Mouse (Mus musculus): ENCODE measurements around the gene Krtap4-6. TPM values are rescaled to one million over a fixed set of nuclear protein-coding genes. Genes with fewer than 3 reads are reported as not detected.
"Not testable (repeated sequence)": the region's sequence is repeated elsewhere in the genome, so short reads cannot be mapped to it uniquely, and the experiment has no call there.

The Krtap4-6 gene
- polyA plus RNA-seq, 1 experiment, result not detected

GRCm38 (mm10) chr11:99650136-99650535 lies 15.6 kb downstream of the Krtap4-6 start, which contains the start of gene Gm11555:
TSS of gene Gm11555 (minus strand) at chr11:99650236.
- Histone ChIP-seq H3K27me3 (ENCODE audit: control insufficient read depth, insufficient read depth, low read length) (no peaks in the 10 kb centered on the region), H3K4me3 (ENCODE audit: low read depth, low read length) (no peak within 1 kb of the TSS), H3K4me1 (ENCODE audit: control insufficient read depth, insufficient read depth, insufficient read length, low read length) (no peaks in the 10 kb centered on the region), H3K27ac (ENCODE audit: insufficient read depth, low read depth, low read length) (no peak within 1 kb of the TSS), H3K36me3 (ENCODE audit: control insufficient read depth, insufficient read depth, low read length) (no peaks in the 10 kb centered on the region)
- TF ChIP-seq CTCF (IDR thresholded peaks at IDR 0.05; ENCODE audit: extremely low read depth, insufficient read length, insufficient replicate concordance, low read depth, low read length), result no peak
- 80% methylated on average over 2 of the region's 2 CpGs for WGBS

GRCm38 (mm10) chr11:99646444-99646843 lies 19.3 kb downstream of the Krtap4-6 start:
- H3K27me3 ChIP-seq (ENCODE audit: control insufficient read depth, insufficient read depth, low read length), result no peaks in the 10 kb centered on the region
- no peaks in the 10 kb centered on the region for H3K36me3 ChIP-seq (ENCODE audit: control insufficient read depth, insufficient read depth, low read length)
- H3K27ac ChIP-seq (ENCODE audit: insufficient read depth, low read depth, low read length), result no peak overlapping the region
- 86% methylated on average over 15 of the region's 15 CpGs for WGBS
- H3K4me3 ChIP-seq (ENCODE audit: low read depth, low read length), result no peak overlapping the region
- TF ChIP-seq CTCF (IDR thresholded peaks at IDR 0.05; ENCODE audit: extremely low read depth, insufficient read length, insufficient replicate concordance, low read depth, low read length) (no peak), POLR2A (IDR thresholded peaks at IDR 0.05; ENCODE audit: low read depth, low read length) (no peak)
- no peaks in the 10 kb centered on the region for H3K4me1 ChIP-seq (ENCODE audit: control insufficient read depth, insufficient read depth, insufficient read length, low read length)

- 58% methylated on average over 3 of the region's 3 CpGs for WGBS
- TF ChIP-seq CTCF (IDR thresholded peaks at IDR 0.05; ENCODE audit: extremely low read depth, insufficient read length, insufficient replicate concordance, low read depth, low read length) (no peak), POLR2A (IDR thresholded peaks at IDR 0.05; ENCODE audit: low read depth, low read length) (no peak)
- Histone ChIP-seq H3K27me3 (ENCODE audit: control insufficient read depth, insufficient read depth, low read length) (no peaks in the 10 kb centered on the region), H3K27ac (ENCODE audit: insufficient read depth, low read depth, low read length) (no peak overlapping the region), H3K4me1 (ENCODE audit: control insufficient read depth, insufficient read depth, insufficient read length, low read length) (no peaks in the 10 kb centered on the region), H3K36me3 (ENCODE audit: control insufficient read depth, insufficient read depth, low read length) (no peaks in the 10 kb centered on the region), H3K4me3 (ENCODE audit: low read depth, low read length) (no peak overlapping the region)
Observed at GRCm38 (mm10) chr11:99644351-99644750, 21.4 kb downstream of the Krtap4-6 start.

GRCm38 (mm10) chr11:99643635-99644139 lies 22.1 kb downstream of the Krtap4-6 start, which contains the start of gene Krtap4-7:
TSS of gene Krtap4-7 (minus strand) at chr11:99644089.
- 81% methylated on average over 9 of the region's 9 CpGs for WGBS
- H3K4me3 ChIP-seq (ENCODE audit: low read depth, low read length); H3K36me3 ChIP-seq (ENCODE audit: control insufficient read depth, insufficient read depth, low read length); H3K27me3 ChIP-seq (ENCODE audit: control insufficient read depth, insufficient read depth, low read length); H3K4me1 ChIP-seq (ENCODE audit: control insufficient read depth, insufficient read depth, insufficient read length, low read length); H3K27ac ChIP-seq (ENCODE audit: insufficient read depth, low read depth, low read length): not testable (repeated sequence)

- Histone ChIP-seq H3K4me3 (ENCODE audit: low read depth, low read length) (no peak overlapping the region), H3K27ac (ENCODE audit: insufficient read depth, low read depth, low read length) (no peak overlapping the region), H3K4me1 (ENCODE audit: control insufficient read depth, insufficient read depth, insufficient read length, low read length) (no peaks in the 10 kb centered on the region), H3K36me3 (ENCODE audit: control insufficient read depth, insufficient read depth, low read length) (no peaks in the 10 kb centered on the region), H3K27me3 (ENCODE audit: control insufficient read depth, insufficient read depth, low read length) (no peaks in the 10 kb centered on the region)
- 21% methylated on average over 1 of the region's 1 CpGs for WGBS
- TF ChIP-seq CTCF (IDR thresholded peaks at IDR 0.05; ENCODE audit: extremely low read depth, insufficient read length, insufficient replicate concordance, low read depth, low read length) (no peak), POLR2A (IDR thresholded peaks at IDR 0.05; ENCODE audit: low read depth, low read length) (no peak)
Observed at GRCm38 (mm10) chr11:99640926-99641325, 24.8 kb downstream of the Krtap4-6 start.

GRCm38 (mm10) chr11:99637086-99637485 lies 28.7 kb downstream of the Krtap4-6 start:
- H3K27me3 ChIP-seq (ENCODE audit: control insufficient read depth, insufficient read depth, low read length), result no peaks in the 10 kb centered on the region
- WGBS, result 67% methylated on average over 1 of the region's 1 CpGs
- H3K36me3 ChIP-seq (ENCODE audit: control insufficient read depth, insufficient read depth, low read length), result no peaks in the 10 kb centered on the region
- H3K4me3 ChIP-seq (ENCODE audit: low read depth, low read length), result no peak overlapping the region
- no peaks in the 10 kb centered on the region for H3K4me1 ChIP-seq (ENCODE audit: control insufficient read depth, insufficient read depth, insufficient read length, low read length)
- TF ChIP-seq POLR2A (IDR thresholded peaks at IDR 0.05; ENCODE audit: low read depth, low read length), result no peak
- TF ChIP-seq CTCF (IDR thresholded peaks at IDR 0.05; ENCODE audit: extremely low read depth, insufficient read length, insufficient replicate concordance, low read depth, low read length), result no peak
- no peak overlapping the region for H3K27ac ChIP-seq (ENCODE audit: insufficient read depth, low read depth, low read length)

GRCm38 (mm10) chr11:99634653-99635134 lies 31.1 kb downstream of the Krtap4-6 start, which contains the start of gene Krtap4-2:
TSS of gene Krtap4-2 (minus strand) at chr11:99635084.
- Histone ChIP-seq H3K4me3 (ENCODE audit: low read depth, low read length) (no peak within 1 kb of the TSS), H3K27ac (ENCODE audit: insufficient read depth, low read depth, low read length) (no peak within 1 kb of the TSS), H3K27me3 (ENCODE audit: control insufficient read depth, insufficient read depth, low read length) (no peaks in the 10 kb centered on the region), H3K4me1 (ENCODE audit: control insufficient read depth, insufficient read depth, insufficient read length, low read length) (no peaks in the 10 kb centered on the region), H3K36me3 (ENCODE audit: control insufficient read depth, insufficient read depth, low read length) (no peaks in the 10 kb centered on the region)
- TF ChIP-seq CTCF (IDR thresholded peaks at IDR 0.05; ENCODE audit: extremely low read depth, insufficient read length, insufficient replicate concordance, low read depth, low read length) (no peak), POLR2A (IDR thresholded peaks at IDR 0.05; ENCODE audit: low read depth, low read length) (no peak)
- WGBS, result 52% methylated on average over 8 of the region's 8 CpGs
